Mouse (Mus musculus) large intestine, adult 2 months (tissue): ENCODE results near the gene Eif1b. TPM values are rescaled to one million over a fixed set of nuclear protein-coding genes. Genes with fewer than 3 reads are reported as not detected.

Source experiments
- DNase-seq: peaks from one replicate; pipeline ENCODE4 v3.0.0-alpha.2; 2012; ENCODE audit warnings: low read depth, low spot score
- WGBS: fragments of 180-500 bp; shearing (Covaris S2); methylation state at CpG from one replicate; pipeline ENCODE4 v1.1.7; 2018; 5-methylcytosine and 5-hydroxymethylcytosine counted together
- polyA plus RNA-seq: library from polyadenylated mRNA; depleted of rRNA; stranded (reverse); fragments of >200 nt; gene quantifications from 2 replicates; pipeline ENCODE4 v1.2.3, GENCODE M21; 2012; rRNA removed

Eif1b gene
- polyA plus RNA-seq, result 20.8 and 23.8 TPM in 2 replicates

DNA sequence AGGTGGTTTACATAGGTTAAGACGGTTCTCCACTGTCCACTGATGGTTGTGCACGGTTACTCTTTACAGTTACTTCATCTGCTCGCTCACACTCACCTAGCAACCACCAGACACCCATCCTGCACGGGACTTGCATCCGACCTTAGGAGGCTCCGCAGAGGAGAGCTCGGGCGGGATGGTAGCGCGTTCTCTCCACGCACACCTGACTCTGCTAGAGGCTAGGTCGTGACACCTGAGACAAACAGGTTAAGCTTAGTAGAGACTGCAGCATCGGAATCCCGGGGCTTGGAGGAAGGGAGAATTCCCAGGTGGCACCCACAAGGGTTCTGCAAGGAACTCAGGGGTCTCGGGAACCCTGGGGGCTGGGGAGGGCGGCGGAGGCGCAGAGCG lies at the start of gene Eif1b:
Gene Eif1b (plus strand): TSS at position 223 of the 390 bp plus-strand sequence.
- WGBS, result 5% methylated on average over 19 of the region's 19 CpGs
- DNase-seq, result no peak

DNA sequence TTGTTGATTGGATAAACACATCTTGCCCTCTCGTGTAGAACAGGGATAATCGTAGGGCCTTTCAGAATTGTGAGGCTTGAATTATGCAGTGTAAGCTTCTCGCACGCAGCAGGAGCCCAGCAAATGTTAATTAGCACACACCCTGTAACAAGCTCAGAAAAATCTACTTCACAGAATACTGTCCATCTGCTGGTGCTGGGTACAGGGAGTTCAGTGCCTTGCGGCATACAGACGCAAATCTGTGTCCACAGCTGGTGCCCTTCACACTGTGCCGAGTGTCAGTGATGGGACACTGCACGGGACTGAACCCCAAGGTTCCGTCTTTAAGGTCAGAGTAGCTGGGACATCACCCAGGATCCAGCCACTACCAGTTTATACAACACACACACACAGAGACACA lies 47.4 kb upstream of the Eif1b start:
- DNase-seq, result no peak
- WGBS, result 77% methylated on average over 9 of the region's 9 CpGs

DNA sequence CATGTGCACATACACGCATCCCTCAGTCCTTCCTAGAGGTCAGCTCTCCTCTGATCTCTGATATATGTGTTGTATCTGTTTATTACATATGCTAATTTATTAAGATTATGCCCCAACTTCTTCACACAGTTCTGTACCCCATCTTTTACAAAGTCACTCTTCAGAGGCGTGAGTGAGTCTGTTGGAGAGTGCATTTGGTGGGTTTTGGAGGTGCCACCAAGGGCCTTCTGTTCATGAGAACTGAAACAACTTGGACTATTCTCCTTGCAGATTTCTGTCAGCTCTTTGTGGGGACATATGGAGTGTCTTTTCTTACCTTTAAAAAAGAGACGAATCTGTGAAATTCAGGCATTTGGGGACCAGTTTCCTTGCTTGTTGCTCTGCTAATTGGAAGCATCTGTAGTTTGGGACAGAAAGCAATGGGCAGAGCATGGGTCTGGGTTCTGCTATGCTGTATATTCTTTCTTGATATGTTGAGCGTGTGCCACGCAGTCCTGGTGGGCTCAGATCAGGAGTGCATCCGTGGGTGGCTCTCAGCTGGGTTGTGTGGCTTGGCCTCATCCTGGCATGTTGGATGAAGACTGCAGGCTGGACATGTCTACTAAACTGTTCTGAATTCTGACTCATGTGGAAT lies 42.2 kb upstream of the Eif1b start:
- WGBS, result 82% methylated on average over 6 of the region's 6 CpGs
- DNase-seq, result no peak

DNA sequence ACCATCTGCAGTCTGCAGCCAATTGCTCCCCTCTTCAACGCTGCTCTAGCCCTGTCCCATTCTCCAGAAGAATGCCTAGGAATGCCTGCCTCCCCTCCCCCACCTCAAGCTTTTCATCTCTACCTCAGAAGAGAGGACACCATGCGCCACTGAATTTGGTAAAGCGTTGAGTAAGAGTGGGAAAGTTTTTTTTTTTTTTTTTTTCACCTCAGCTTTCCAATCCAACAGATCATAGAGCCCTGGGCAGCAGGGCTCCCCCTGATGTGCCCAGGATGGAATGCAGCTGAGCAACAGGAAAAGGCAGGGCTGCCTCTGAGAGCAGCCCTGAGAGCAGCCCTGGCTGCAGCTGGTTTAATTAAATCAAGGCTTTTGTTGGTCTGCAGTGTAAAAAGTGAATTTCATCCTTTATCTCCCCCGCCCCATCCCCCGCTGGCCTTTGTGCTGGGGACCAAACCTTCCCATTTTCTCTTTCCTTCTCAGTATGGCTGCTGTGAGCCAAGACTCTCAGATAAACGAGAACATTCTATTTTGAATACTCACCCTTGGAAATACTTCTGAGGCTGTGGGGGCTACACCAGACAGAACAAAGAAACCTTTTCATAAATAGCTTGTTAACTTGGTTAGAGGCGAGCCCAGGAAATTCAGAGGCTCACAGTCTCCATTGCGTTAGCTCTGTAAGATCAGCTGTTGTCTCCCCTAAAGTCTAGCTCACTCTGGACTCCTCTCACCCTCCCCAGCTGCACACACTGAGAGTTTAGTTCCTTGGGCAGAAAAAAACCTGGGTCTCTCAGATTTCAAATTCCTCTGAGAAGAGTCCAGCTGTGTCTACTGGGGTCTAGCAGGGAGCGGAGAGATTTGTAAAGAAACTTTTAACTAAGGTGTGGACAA lies 36.0 kb upstream of the Eif1b start:
- no peak for DNase-seq
- WGBS, result 43% methylated on average over 9 of the region's 9 CpGs

DNA sequence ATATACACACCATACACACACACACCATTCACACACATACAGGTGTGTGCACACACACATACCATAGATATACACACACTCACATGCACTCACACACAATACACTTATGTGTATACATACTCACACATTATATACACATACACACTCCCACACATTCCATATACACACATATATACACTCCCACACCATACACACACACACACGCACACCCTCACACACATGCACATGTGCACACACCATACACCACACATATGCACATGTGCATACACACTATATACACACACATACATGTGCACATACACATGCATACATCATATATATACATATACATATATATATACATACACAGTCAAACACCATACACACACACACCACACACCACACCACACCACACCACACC lies 21.6 kb upstream of the Eif1b start:
- WGBS, result 98% methylated on average over 1 of the region's 1 CpGs
- DNase-seq, result no peak

DNA sequence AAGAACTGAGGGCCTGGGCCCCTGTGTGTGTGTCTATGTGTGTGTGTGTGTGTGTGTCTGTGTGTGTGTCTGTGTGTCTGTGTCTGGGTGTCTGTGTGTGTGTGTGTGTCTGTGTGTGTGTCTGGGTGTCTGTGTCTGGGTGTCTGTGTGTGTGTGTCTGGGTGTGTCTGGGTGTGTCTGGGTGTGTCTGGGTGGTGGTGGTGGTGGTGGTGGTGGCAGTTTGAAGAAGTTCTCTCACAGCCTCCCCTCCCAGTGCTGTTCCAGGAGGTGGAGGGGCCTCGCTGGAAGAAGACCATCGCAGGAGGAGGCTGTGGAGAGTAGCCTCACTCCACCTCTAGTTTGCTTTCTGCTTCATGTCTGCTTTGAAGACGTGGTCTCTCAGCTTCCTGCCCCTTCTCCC lies 10.4 kb upstream of the Eif1b start:
- WGBS, result 69% methylated on average over 3 of the region's 3 CpGs
- no peak for DNase-seq

DNA sequence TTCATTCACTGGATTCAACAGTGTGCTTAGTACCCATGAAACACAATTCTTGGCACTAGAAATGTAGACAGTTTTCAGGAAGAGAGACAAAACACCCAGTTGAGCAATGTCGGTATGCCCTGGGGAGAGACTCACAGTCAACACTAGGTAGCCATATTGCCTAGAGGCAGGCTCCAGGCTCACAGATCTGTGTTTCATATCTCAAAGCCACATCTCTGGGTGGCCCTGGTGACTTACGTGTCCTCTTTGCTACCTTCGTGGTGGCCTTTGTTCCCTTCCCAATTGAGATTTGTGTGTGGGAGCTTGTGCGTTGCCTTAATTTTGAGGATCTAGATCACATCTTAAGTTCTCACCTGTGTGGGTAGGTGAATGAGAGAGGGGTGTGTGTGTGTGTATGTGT lies 9.7 kb upstream of the Eif1b start:
- no peak for DNase-seq
- WGBS, result 90% methylated on average over 4 of the region's 4 CpGs

DNA sequence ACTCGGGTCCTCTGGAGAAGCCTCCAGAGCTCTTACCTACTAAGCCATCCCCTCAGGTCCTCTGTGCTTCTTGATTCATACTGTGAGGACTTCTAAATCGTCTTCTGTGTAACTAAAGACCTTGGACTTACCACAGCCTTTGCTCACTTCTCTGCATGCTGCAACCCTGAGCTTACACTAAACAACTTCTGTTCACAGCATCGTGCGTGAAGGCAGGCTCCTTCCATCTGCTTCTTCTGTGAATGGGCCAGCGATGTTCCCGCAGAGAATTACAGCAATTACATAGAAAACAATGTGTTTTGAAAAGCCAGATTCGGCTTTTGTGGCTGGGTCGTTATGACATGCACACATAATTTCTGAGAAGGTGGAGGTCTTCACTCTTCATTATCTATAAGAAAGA lies 8.9 kb upstream of the Eif1b start:
- DNase-seq, result no peak

DNA sequence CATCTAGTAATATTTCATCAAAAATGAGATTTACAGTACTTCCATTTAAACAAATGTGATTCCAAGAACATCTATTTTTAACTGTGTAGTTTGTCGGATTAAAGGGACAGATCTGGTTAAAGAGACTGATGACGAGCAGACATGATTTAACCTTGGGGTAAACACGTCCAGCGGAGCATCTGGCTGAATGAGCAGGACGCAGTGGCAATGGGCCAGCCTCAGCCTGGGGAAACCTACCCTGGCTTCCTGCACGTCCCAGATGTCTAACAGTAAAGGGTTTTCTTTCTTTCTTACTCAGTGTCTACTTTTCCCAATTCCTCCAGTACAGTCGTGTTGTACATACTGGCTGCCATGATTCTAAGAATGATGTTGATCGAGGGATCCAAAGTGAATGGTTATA lies 5.0 kb upstream of the Eif1b start:
- 72% methylated on average over 8 of the region's 8 CpGs for WGBS
- no peak for DNase-seq

More for the DNA sequence above, 8.9 kb upstream of the Eif1b start:
- WGBS, result 82% methylated on average over 8 of the region's 8 CpGs

DNA sequence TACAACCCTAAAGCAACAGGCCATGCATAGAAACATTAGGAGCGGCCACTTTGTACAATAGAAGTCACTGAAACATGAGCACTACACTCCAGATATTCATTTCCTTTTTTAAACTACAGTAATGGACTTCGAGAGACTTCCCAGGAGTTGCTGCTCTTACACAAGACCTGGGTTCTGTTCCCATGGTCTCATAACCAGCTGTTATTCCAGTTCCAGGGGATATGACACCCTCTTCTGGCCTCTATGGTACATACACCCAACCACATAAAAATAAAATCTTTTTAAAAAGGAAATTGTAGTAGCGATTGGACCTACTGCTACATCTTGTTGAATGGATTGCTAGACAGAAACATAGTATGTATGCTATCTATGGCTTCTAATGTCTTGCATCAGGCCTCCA lies 523 bp upstream of the Eif1b start:
- DNase-seq, result no peak
- 80% methylated on average over 3 of the region's 3 CpGs for WGBS

DNA sequence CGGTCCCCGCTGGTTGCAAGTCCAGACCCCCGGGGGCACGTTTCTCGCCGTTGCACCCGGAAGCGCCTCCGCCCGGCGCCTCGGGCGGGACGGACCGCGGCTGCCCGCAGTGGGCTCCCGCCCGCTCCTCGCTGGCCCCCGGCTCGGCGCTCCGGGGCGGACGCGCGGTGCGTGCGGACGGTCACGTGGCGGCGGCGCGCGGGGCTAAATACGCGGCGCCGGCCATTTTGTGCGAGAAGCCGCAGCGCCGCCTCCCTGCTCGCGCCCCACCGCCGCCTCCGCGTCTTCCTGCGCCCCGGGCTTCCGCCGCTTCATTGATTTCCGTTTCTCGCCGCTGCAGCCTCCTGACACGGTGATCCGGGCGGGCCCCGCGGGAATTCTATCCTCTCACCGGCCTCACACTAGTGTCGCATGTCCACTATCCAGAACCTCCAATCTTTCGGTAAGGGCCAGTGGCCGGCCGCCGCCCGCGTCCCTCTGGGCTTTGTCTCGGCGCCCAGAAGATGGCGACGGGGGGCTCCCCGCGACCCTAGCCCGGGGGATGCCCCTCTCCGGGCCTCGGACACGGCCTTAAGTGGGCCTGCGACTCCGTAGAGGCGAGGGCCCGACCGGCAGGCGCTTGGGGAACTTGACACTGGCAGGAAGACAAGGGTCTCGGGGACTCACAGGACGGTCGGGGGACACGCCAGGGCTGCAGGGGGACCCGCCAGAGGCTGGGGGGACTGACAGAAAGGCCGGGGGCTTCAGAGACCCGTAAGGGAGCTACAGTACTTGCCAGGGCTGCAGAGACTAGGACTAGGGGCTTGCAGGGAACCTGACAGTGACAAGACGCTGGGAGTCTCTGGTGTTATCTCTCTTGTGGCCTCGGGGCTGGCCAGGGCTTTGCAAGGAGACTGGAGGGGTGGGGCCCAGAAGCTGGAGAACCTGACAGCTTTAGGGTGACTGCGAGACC lies 644 bp downstream of the Eif1b start:
- WGBS, result under 1% methylated on average over 97 of the region's 97 CpGs
- peak; percentile 33 for DNase-seq

DNA sequence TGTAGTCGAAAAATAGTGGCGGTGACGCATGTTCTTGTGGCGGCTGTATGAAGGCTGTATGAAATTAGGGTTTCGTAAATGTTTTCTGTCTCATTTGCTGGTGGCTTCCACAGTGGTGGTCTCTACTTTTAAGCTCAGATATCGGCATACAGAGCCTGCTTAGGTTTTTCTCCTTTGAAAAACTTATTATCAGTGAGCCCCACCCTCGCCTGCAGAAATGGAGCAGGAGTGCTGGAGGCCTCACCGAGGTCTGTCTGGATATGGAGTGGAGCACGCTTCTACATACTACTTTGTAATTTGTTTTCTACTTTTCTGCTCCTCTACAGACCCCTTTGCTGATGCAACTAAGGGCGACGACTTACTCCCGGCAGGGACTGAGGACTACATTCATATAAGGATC lies 1.7 kb downstream of the Eif1b start:
- WGBS, result 74% methylated on average over 12 of the region's 12 CpGs
- DNase-seq, result no peak

DNA sequence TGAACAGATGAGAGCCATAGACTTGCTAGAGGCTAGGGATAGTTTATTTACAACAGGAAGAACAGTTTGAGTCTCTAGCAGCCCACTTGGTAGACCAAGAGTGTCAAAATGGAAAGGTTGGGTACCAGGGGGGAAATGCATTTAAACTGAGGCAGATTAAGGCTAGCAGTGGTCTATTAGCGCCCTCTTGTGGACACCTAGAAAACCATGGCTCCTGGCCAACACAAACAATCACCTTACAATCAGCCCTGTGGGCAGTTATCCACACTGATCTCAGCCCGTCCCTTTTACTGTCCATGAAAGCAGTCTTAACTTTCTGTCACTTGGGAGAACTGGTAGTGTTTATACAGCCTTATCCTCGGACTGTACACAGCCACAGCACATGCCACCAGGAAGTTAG lies 4.7 kb downstream of the Eif1b start:
- DNase-seq, result peak; percentile 69
- 6% methylated on average over 3 of the region's 3 CpGs for WGBS

DNA sequence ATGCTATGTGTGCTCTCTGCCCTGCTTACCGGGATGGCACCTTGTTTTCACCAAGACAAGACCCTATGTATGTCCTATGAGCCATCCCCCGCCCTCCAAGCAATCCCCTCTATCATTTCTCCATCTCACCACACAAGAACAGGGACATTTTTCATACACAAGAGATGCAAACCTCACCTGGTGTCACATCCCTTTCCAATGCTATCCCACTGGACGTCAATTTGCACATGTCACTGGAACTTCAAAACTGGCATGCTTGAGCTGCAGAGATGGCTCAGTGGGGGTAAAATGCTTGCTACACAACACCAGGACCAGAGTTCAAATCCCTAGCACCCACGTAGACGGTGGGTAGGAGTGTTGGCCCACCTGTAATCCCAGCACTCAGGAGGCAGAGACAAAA lies 6.0 kb downstream of the Eif1b start:
- DNase-seq, result no peak
- 85% methylated on average over 5 of the region's 5 CpGs for WGBS

DNA sequence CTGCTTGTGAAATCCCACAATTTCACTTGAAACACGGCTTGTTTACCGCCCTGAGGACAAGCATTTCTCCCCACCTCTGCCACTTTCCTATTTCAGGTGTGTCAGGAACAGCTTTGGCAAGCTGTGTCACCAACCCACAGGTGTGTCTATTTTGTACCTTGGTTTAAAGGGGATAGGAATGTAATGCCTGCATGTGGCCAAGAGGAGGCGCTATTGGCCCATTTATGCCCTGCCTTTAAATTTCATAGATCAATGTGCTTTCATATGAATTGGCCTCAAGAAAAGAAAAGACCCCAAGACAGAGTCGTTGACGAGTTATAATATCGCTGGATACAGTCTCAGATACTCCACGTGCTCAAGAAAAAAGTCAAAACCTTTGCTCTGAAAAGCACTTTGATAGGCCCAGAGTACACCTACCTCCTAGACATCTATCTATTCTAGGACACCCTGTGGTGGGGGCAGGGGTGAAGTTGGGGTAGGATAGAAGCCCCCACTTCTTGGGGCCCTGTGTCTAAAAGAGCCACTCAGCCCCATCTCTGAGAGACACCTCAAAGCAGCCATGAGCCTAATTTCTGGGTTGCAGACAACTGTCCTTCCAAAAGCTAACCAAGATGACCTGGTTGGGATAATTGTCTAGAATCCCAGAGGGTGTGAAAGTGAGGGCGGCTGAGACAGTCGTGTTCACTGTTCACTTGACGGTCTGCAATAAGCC lies 9.3 kb downstream of the Eif1b start:
- WGBS, result 38% methylated on average over 10 of the region's 10 CpGs

DNA sequence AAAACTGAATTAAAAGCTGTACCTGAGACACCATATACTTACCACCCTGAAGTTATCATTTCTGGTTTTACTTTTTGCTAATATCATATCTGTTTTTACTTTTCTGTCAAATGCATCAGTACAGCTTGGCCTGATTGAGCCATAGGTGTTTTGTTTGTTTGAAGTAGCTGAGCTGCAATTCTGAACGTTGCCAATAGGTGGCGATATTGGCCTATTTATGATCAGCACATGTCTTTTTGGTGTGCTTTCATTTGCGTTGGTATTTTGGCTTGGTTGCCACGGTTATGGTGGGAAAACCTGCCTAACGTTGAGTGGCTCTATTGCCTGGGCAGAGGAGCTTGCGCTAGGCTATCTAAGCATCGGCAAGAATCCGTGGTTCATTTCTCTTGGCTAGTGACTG lies 10.0 kb downstream of the Eif1b start:
- DNase-seq, result peak; percentile 67
- WGBS, result 3% methylated on average over 8 of the region's 8 CpGs

More for the DNA sequence above, 9.3 kb downstream of the Eif1b start:
- DNase-seq, result no peak

DNA sequence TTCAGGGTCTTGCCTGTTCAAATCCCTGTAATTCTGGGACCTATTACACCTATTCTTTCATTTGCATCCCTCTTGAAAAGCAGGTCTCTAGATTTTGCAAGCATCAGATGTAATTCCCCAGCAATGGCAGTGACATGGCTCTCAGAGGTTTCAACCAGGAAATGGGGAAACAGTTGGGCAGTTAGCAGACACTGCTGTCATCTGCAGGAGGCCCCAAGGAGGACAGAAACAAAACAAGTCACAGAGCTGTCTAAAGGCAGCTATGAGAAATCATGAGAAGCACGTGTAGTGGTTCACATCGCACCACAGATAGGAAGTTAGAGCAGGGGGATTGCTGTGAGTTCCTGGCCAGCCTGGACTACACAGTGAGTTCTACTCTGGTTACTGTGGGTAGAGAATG lies 12.4 kb downstream of the Eif1b start:
- no peak for DNase-seq
- 71% methylated on average over 2 of the region's 2 CpGs for WGBS

DNA sequence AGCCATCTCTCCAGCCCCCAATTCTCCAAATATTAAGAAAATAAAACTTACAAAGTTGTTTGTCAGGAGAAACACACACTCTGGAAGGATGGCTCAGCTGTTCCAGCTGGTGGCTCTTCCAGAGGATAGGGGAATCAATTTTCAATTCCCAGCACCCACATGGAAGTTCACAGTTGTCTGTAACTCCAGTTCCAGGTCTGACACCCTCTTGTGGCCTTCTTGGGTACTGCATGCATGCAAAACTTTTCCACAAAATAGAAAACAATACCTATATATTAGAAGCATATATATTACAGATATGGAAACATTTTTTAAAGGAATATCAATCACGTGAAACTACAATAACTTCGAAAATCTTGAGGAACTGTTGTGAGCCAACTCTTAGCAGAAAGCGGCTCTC lies 19.7 kb downstream of the Eif1b start:
- WGBS, result 75% methylated on average over 3 of the region's 3 CpGs
- no peak for DNase-seq

DNA sequence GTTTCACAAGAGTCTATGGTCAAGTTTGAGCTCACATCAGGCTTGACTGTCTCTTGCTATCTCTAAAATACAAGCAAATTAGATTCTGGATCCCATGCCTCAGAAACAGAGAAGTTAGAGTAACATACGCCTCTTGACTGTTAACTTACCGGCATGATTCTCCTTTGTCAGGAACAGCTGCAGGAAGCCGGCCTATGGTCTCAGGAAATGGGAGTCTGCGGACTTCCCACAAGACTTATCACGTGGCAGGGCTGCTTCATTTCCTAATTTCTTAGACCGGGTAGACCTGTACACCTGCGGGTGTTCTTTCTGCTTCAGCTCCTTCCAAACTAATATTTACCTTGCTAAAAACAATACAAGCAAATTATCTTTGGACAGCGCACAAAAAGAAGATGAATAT lies 24.7 kb downstream of the Eif1b start:
- DNase-seq, result no peak
- WGBS, result 66% methylated on average over 8 of the region's 8 CpGs

DNA sequence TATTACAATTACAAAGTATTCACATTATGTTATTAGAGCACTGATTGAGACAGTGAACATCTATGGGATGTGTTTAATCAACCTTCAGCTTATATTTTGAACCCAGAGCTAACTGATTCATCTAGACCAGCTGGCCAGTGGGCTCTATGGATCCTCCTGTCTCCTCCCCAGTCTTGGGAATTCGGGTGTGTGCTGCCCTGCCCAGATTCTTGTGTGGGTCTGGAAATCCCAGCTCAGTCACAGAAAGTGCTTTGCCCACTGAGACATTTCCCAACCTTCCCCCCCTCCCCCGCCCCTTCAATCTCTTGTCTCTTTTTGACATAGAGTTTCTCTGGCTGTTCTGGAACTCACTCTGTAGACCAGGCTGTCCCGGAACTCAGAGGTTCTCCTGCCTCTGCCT lies 26.9 kb downstream of the Eif1b start:
- WGBS, result 52% methylated on average over 3 of the region's 3 CpGs
- DNase-seq, result no peak
